Mouse (Mus musculus): ENCODE data around the gene Pak1ip1. TPM values are rescaled to one million over a fixed set of nuclear protein-coding genes. Genes with fewer than 3 reads are reported as not detected.
"Not testable (repeated sequence)": the region's sequence is repeated elsewhere in the genome, so short reads cannot be mapped to it uniquely, and the experiment has no call there.

The Pak1ip1 gene
- polyA plus RNA-seq, 1 experiment, result 60.2 TPM

GRCm38 (mm10) chr13:40982759-40983158, 18.1 kb upstream of the Pak1ip1 start:
- Histone ChIP-seq H3K36me3 (ENCODE audit: control insufficient read depth, insufficient read depth, low read length) (no peaks in the 10 kb centered on the region), H3K4me3 (ENCODE audit: control insufficient read depth, insufficient read depth, low read length) (no peak overlapping the region), H3K27me3 (ENCODE audit: control insufficient read depth, insufficient read depth, low read length) (no peaks in the 10 kb centered on the region), H3K4me1 (replicated peaks; ENCODE audit: control insufficient read depth, insufficient read depth, low read length) (no peaks in the 10 kb centered on the region), H3K27ac (ENCODE audit: control insufficient read depth, insufficient read depth, low read length) (no peak overlapping the region)
- TF ChIP-seq POLR2A (IDR thresholded peaks at IDR 0.05; ENCODE audit: control insufficient read depth, extremely low read depth, insufficient read depth, low read length, poor library complexity) (no peak), CTCF (IDR thresholded peaks at IDR 0.05; ENCODE audit: borderline replicate concordance, control insufficient read depth, extremely low read depth, insufficient read depth, low read length, poor library complexity) (no peak)
- 97% methylated on average over 1 of the region's 1 CpGs for WGBS
- no peak for DNase-seq

- no peak for DNase-seq
- WGBS, result 98% methylated on average over 5 of the region's 5 CpGs
- TF ChIP-seq POLR2A (IDR thresholded peaks at IDR 0.05; ENCODE audit: control insufficient read depth, extremely low read depth, insufficient read depth, low read length, poor library complexity), result no peak
- no peak for TF ChIP-seq CTCF (IDR thresholded peaks at IDR 0.05; ENCODE audit: borderline replicate concordance, control insufficient read depth, extremely low read depth, insufficient read depth, low read length, poor library complexity)
These were observed 14.7 kb upstream of the Pak1ip1 start for GRCm38 (mm10) chr13:40986081-40986480.

GRCm38 (mm10) chr13:40987608-40988303, 13.1 kb upstream of the Pak1ip1 start:
- not testable (repeated sequence) for H3K27me3 ChIP-seq (ENCODE audit: control insufficient read depth, insufficient read depth, low read length); DNase-seq; H3K4me1 ChIP-seq (replicated peaks; ENCODE audit: control insufficient read depth, insufficient read depth, low read length); H3K4me3 ChIP-seq (ENCODE audit: control insufficient read depth, insufficient read depth, low read length); H3K27ac ChIP-seq (ENCODE audit: control insufficient read depth, insufficient read depth, low read length); H3K36me3 ChIP-seq (ENCODE audit: control insufficient read depth, insufficient read depth, low read length)
- WGBS, result 88% methylated on average over 4 of the region's 4 CpGs

More at GRCm38 (mm10) chr13:40986081-40986480, 14.7 kb upstream of the Pak1ip1 start:
- no peaks in the 10 kb centered on the region for H3K36me3 ChIP-seq (ENCODE audit: control insufficient read depth, insufficient read depth, low read length)
- no peak overlapping the region for H3K4me3 ChIP-seq (ENCODE audit: control insufficient read depth, insufficient read depth, low read length)
- no peaks in the 10 kb centered on the region for H3K27me3 ChIP-seq (ENCODE audit: control insufficient read depth, insufficient read depth, low read length)
- H3K4me1 ChIP-seq (replicated peaks; ENCODE audit: control insufficient read depth, insufficient read depth, low read length), result no peaks in the 10 kb centered on the region
- no peak overlapping the region for H3K27ac ChIP-seq (ENCODE audit: control insufficient read depth, insufficient read depth, low read length)

GRCm38 (mm10) chr13:40988418-40988817, 12.4 kb upstream of the Pak1ip1 start:
- TF ChIP-seq POLR2A (IDR thresholded peaks at IDR 0.05; ENCODE audit: control insufficient read depth, extremely low read depth, insufficient read depth, low read length, poor library complexity) (no peak), CTCF (IDR thresholded peaks at IDR 0.05; ENCODE audit: borderline replicate concordance, control insufficient read depth, extremely low read depth, insufficient read depth, low read length, poor library complexity) (no peak)
- no peak overlapping the region for H3K27ac ChIP-seq (ENCODE audit: control insufficient read depth, insufficient read depth, low read length)
- no peaks in the 10 kb centered on the region for H3K4me1 ChIP-seq (replicated peaks; ENCODE audit: control insufficient read depth, insufficient read depth, low read length)
- no peaks in the 10 kb centered on the region for H3K36me3 ChIP-seq (ENCODE audit: control insufficient read depth, insufficient read depth, low read length)
- H3K4me3 ChIP-seq (ENCODE audit: control insufficient read depth, insufficient read depth, low read length), result no peak overlapping the region
- 91% methylated on average over 2 of the region's 2 CpGs for WGBS
- no peak for DNase-seq
- H3K27me3 ChIP-seq (ENCODE audit: control insufficient read depth, insufficient read depth, low read length), result no peaks in the 10 kb centered on the region

GRCm38 (mm10) chr13:40994487-40995263, 6.1 kb upstream of the Pak1ip1 start:
- WGBS, result 51% methylated on average over 8 of the region's 8 CpGs

GRCm38 (mm10) chr13:40998537-40998936, 2.3 kb upstream of the Pak1ip1 start:
- DNase-seq, result not testable (repeated sequence)
- WGBS, result 98% methylated on average over 5 of the region's 5 CpGs

More at GRCm38 (mm10) chr13:40994487-40995263, 6.1 kb upstream of the Pak1ip1 start:
- H3K4me1 ChIP-seq (replicated peaks; ENCODE audit: control insufficient read depth, insufficient read depth, low read length), result no peaks in the 10 kb centered on the region
- H3K36me3 ChIP-seq (ENCODE audit: control insufficient read depth, insufficient read depth, low read length), result no peaks in the 10 kb centered on the region
- TF ChIP-seq POLR2A (IDR thresholded peaks at IDR 0.05; ENCODE audit: control insufficient read depth, extremely low read depth, insufficient read depth, low read length, poor library complexity) (no peak), CTCF (IDR thresholded peaks at IDR 0.05; ENCODE audit: borderline replicate concordance, control insufficient read depth, extremely low read depth, insufficient read depth, low read length, poor library complexity) (no peak)
- no peak for DNase-seq
- no peak overlapping the region for H3K4me3 ChIP-seq (ENCODE audit: control insufficient read depth, insufficient read depth, low read length)
- no peaks in the 10 kb centered on the region for H3K27me3 ChIP-seq (ENCODE audit: control insufficient read depth, insufficient read depth, low read length)
- H3K27ac ChIP-seq (ENCODE audit: control insufficient read depth, insufficient read depth, low read length), result no peak overlapping the region

More at GRCm38 (mm10) chr13:40998537-40998936, 2.3 kb upstream of the Pak1ip1 start:
- H3K36me3 ChIP-seq (ENCODE audit: control insufficient read depth, insufficient read depth, low read length); H3K27ac ChIP-seq (ENCODE audit: control insufficient read depth, insufficient read depth, low read length); H3K4me3 ChIP-seq (ENCODE audit: control insufficient read depth, insufficient read depth, low read length); H3K27me3 ChIP-seq (ENCODE audit: control insufficient read depth, insufficient read depth, low read length); H3K4me1 ChIP-seq (replicated peaks; ENCODE audit: control insufficient read depth, insufficient read depth, low read length): not testable (repeated sequence)
